ENCODE assay signal across 16 mouse cellular contexts in genomic region chr2:38014702-38015101, GRCm38 (mm10).
DNase-seq lines count a peak whose midpoint lies in the region; ATAC-seq and TF ChIP-seq lines count a peak whose summit lies in the region.
"Had no signal": no experiment of that assay in that cellular context is flagged by ENCODE, and none has a peak within 500 bp of the region (broad histone marks: within the 10 kb centered on the region; RNA-seq: fewer than 3 reads in every experiment).

No protein-coding gene starts in this region.

- H3K9ac ChIP-seq in heart, embryonic 16.5 days (ENCODE audit: low read length): no peak overlapping the region
- H3K9ac ChIP-seq in lung, postnatal 0 days (replicated peaks; ENCODE audit: low read depth): no peak overlapping the region
- H3K9ac ChIP-seq: heart, embryonic 12.5 days; liver, embryonic 15.5 days had no signal

- no peak for TF ChIP-seq POLR2A in testis, adult 2 months (IDR thresholded peaks at IDR 0.05; ENCODE audit: control insufficient read depth, low read depth, low read length)

- ATAC-seq in heart, embryonic 16.5 days (replicated peaks; ENCODE audit: extremely low read depth, insufficient read depth, low FRiP score): no peak
- peak; percentile 57 for ATAC-seq in lung, postnatal 0 days
- ATAC-seq: inflammation-experienced regulatory T-cells, adult 6 months had no signal

- no peak for DNase-seq in heart, postnatal 4 days
- peak; percentile 40 for DNase-seq in lung, postnatal 0 days (ENCODE audit: low spot score)
- DNase-seq in lung, postnatal 10 days: no peak
- no peak for DNase-seq in testis, postnatal 10 days (ENCODE audit: low spot score)
- DNase-seq in urinary bladder, postnatal 4 days (ENCODE audit: low spot score in 2 of 2): no peak
- DNase-seq: kidney, adult 8-10 months; kidney, postnatal 25 days; right cerebral cortex, postnatal 14 days; thymus, postnatal 25 days had no signal

- H3K9me3 ChIP-seq in heart, embryonic 16.5 days (replicated peaks; ENCODE audit: control insufficient read depth, low read length): no peaks in the 10 kb centered on the region
- H3K9me3 ChIP-seq in lung, postnatal 0 days (ENCODE audit: low read length): no peaks in the 10 kb centered on the region
- H3K9me3 ChIP-seq: heart, embryonic 12.5 days; liver, embryonic 15.5 days; megakaryocyte, embryonic 14.5 days had no signal

- peaks cover 21% of the 10 kb centered on the region for H3K4me1 ChIP-seq in heart, embryonic 16.5 days (ENCODE audit: control insufficient read depth, insufficient read depth, low read length)
- H3K4me1 ChIP-seq in lung, postnatal 0 days (ENCODE audit: insufficient read depth, low read depth, low read length): peaks cover 5% of the 10 kb centered on the region; the same call in 1 of the 2 replicates
- no peaks in the 10 kb centered on the region; the same call in 1 of the 2 replicates for H3K4me1 ChIP-seq in testis, adult 2 months (ENCODE audit: control insufficient read depth, insufficient read depth, low read length)
- H3K4me1 ChIP-seq: liver, embryonic 15.5 days; megakaryocyte, embryonic 14.5 days had no signal

- no peak overlapping the region for H3K4me2 ChIP-seq in heart, embryonic 16.5 days (ENCODE audit: low read depth, low read length)
- no peak overlapping the region for H3K4me2 ChIP-seq in lung, postnatal 0 days (replicated peaks; ENCODE audit: low read depth, low read length)
- H3K4me2 ChIP-seq: liver, embryonic 15.5 days had no signal

- TF ChIP-seq CTCF in lung, postnatal 0 days (IDR thresholded peaks at IDR 0.05): no peak
- no peak for TF ChIP-seq CTCF in testis, adult 2 months (IDR thresholded peaks at IDR 0.05; ENCODE audit: control insufficient read depth, insufficient read depth, insufficient replicate concordance, low read depth, low read length)

- no peaks in the 10 kb centered on the region for H3K36me3 ChIP-seq in heart, embryonic 16.5 days (ENCODE audit: control insufficient read depth, insufficient read depth)
- no peaks in the 10 kb centered on the region for H3K36me3 ChIP-seq in lung, postnatal 0 days (ENCODE audit: insufficient read depth, low read length)
- H3K36me3 ChIP-seq in testis, adult 2 months (ENCODE audit: control insufficient read depth, insufficient read depth, low read length): no peaks in the 10 kb centered on the region
- H3K36me3 ChIP-seq: heart, embryonic 12.5 days; liver, embryonic 15.5 days had no signal

- no peak overlapping the region for H3K4me3 ChIP-seq in heart, embryonic 16.5 days (ENCODE audit: low read length)
- no peak overlapping the region for H3K4me3 ChIP-seq in lung, postnatal 0 days (ENCODE audit: low read depth, low read length)
- no peak overlapping the region for H3K4me3 ChIP-seq in testis, adult 2 months (ENCODE audit: control insufficient read depth, low read depth, low read length)
- H3K4me3 ChIP-seq: erythroblast, embryonic 14.5 days; heart, embryonic 12.5 days; liver, embryonic 15.5 days; megakaryocyte, embryonic 14.5 days had no signal

- 0 out of 2 replicates have a peak overlapping the region, but pooled peaks have one; percentile 29 for H3K27ac ChIP-seq in heart, embryonic 16.5 days (ENCODE audit: low read length)
- no peak overlapping the region for H3K27ac ChIP-seq in lung, postnatal 0 days (ENCODE audit: low read length)
- H3K27ac ChIP-seq in testis, adult 2 months (ENCODE audit: control insufficient read depth, insufficient read depth, low read depth, low read length): peak overlapping the region; percentile 70
- H3K27ac ChIP-seq: liver, embryonic 15.5 days had no signal

- TF ChIP-seq EP300 in lung, postnatal 0 days (IDR thresholded peaks at IDR 0.05): no peak

- H3K27me3 ChIP-seq in heart, embryonic 16.5 days (ENCODE audit: control insufficient read depth, insufficient read depth, low read length): no peaks in the 10 kb centered on the region
- H3K27me3 ChIP-seq in lung, postnatal 0 days (replicated peaks; ENCODE audit: insufficient read depth, low read length): no peaks in the 10 kb centered on the region
- no peaks in the 10 kb centered on the region for H3K27me3 ChIP-seq in testis, adult 2 months (ENCODE audit: control insufficient read depth, insufficient read depth, low read length)
- H3K27me3 ChIP-seq: heart, embryonic 12.5 days; liver, embryonic 15.5 days; megakaryocyte, embryonic 14.5 days had no signal

- WGBS in heart, embryonic 16.5 days: 43% methylated on average over 1 of the region's 1 CpGs
- 50% methylated on average over 1 of the region's 1 CpGs for WGBS in lung, postnatal 0 days
